In genomic region chr15:77304960-77305359, GRCm38 (mm10) we compare ENCODE assay signal across 8 mouse cellular contexts. TPM values are rescaled to one million over a fixed set of nuclear protein-coding genes. Genes with fewer than 3 reads are reported as not detected.
A peak's percentile ranks its signal among the peaks of the same experiment; 100 is the strongest.
DNase-seq lines count a peak whose midpoint lies in the region; ATAC-seq and TF ChIP-seq lines count a peak whose summit lies in the region.

No protein-coding gene starts in this region.

- peak overlapping the region; percentile 52 for H3K4me2 ChIP-seq in neural tube, embryonic 14.5 days (ENCODE audit: low read depth, low read length)

- WGBS in limb, embryonic 10.5 days = 17% methylated on average over 3 of the region's 3 CpGs
- 7% methylated on average over 3 of the region's 3 CpGs for WGBS in neural tube, embryonic 14.5 days

- H3K27me3 ChIP-seq in limb, embryonic 10.5 days (ENCODE audit: low read depth, poor library complexity, severe bottlenecking) = no peaks in the 10 kb centered on the region
- no peaks in the 10 kb centered on the region; the same call in 1 of the 2 replicates for H3K27me3 ChIP-seq in neural tube, embryonic 14.5 days (ENCODE audit: control insufficient read depth, insufficient read depth, low read length)

- no peak for DNase-seq in left cerebral cortex, adult 2 months (ENCODE audit: extremely low spot score in 1 of 2, low spot score in 2 of 2)
- no peak for DNase-seq in left cerebral cortex, adult 9 months (ENCODE audit: low spot score in 2 of 2)
- DNase-seq in limb, embryonic 10.5 days (ENCODE audit: low spot score) = no peak
- DNase-seq in adrenal gland, postnatal 10 days = no peak
- DNase-seq in right cerebral cortex, postnatal 10 days (ENCODE audit: low spot score in 2 of 2) = no peak
- DNase-seq in urinary bladder, adult 2 months (ENCODE audit: low spot score) = no peak

- intact Hi-C loops in left cerebral cortex, adult 2 months (cut with DNase I) = loop anchor here (5.0 kb wide), 1 partner anchor 53 kb away; no protein-coding TSS in a partner anchor

- no peaks in the 10 kb centered on the region for H3K9me3 ChIP-seq in limb, embryonic 10.5 days (replicated peaks)
- no peaks in the 10 kb centered on the region for H3K9me3 ChIP-seq in neural tube, embryonic 14.5 days (ENCODE audit: control insufficient read depth, low read length)

- peak overlapping the region; percentile 89 for H3K4me3 ChIP-seq in left cerebral cortex, adult 2 months
- H3K4me3 ChIP-seq in embryonic fibroblast, embryonic 13.5 days (ENCODE audit: insufficient read depth, low read length) = peak overlapping the region; percentile 98
- H3K4me3 ChIP-seq in limb, embryonic 10.5 days = peak overlapping the region; percentile 99
- H3K4me3 ChIP-seq in neural tube, embryonic 14.5 days (ENCODE audit: low read depth, low read length) = peak overlapping the region; percentile 89

- peak overlapping the region; percentile 87; the same call in 1 of the 2 replicates for H3K9ac ChIP-seq in neural tube, embryonic 14.5 days (replicated peaks; ENCODE audit: low read depth, low read length)

- peaks cover 2% of the 10 kb centered on the region; the same call in 1 of the 2 replicates for H3K4me1 ChIP-seq in embryonic fibroblast, embryonic 13.5 days (ENCODE audit: control insufficient read depth, insufficient read depth, low read length)
- H3K4me1 ChIP-seq in limb, embryonic 10.5 days = peaks cover 69% of the 10 kb centered on the region
- peaks cover 23% of the 10 kb centered on the region for H3K4me1 ChIP-seq in neural tube, embryonic 14.5 days (ENCODE audit: control insufficient read depth, insufficient read depth, low read length)

- H3K27ac ChIP-seq in left cerebral cortex, adult 2 months = 0 out of 2 replicates have a peak overlapping the region, but pooled peaks have one; percentile 21
- H3K27ac ChIP-seq in embryonic fibroblast, embryonic 13.5 days (ENCODE audit: insufficient read depth, low read length) = peak overlapping the region; percentile 88
- H3K27ac ChIP-seq in limb, embryonic 10.5 days = peak overlapping the region; percentile 99
- no peak overlapping the region for H3K27ac ChIP-seq in neural tube, embryonic 14.5 days (ENCODE audit: low read depth, low read length)

- TF ChIP-seq POLR2A in embryonic fibroblast, embryonic 13.5 days (IDR thresholded peaks at IDR 0.05; ENCODE audit: low read depth, low read length) = no peak

- no peak for ATAC-seq in neural tube, embryonic 14.5 days (ENCODE audit: low read depth)

- peaks cover 16% of the 10 kb centered on the region for H3K36me3 ChIP-seq in limb, embryonic 10.5 days
- no peaks in the 10 kb centered on the region for H3K36me3 ChIP-seq in neural tube, embryonic 14.5 days (ENCODE audit: control insufficient read depth, insufficient read depth, low read length)

- TF ChIP-seq CTCF in left cerebral cortex, adult 2 months (IDR thresholded peaks at IDR 0.05) = no peak
- no peak for TF ChIP-seq CTCF in embryonic fibroblast, embryonic 13.5 days (IDR thresholded peaks at IDR 0.05; ENCODE audit: borderline replicate concordance, insufficient read depth, low read length)

RNA-seq across cellular contexts. Expression of gene Rbfox2, which starts 1.8 kb away (rescaled TPM):
- 100 to 1,000 TPM; 248 to 258 TPM for total RNA-seq in left cerebral cortex, adult 2 months (2021)
- 228 and 253 TPM in 2 replicates for polyA plus RNA-seq in embryonic fibroblast, embryonic 13.5 days (2011; ENCODE audit: insufficient read length, low read depth, missing spikeins)
- 45.8 and 62.6 TPM in 2 replicates for polyA plus RNA-seq in limb, embryonic 10.5 days (2016; fragmentation: Nextera tagmentation; extraction: Ambion mirVana)
- polyA plus RNA-seq in neural tube, embryonic 14.5 days (2014; fragmentation: Nextera tagmentation; extraction: Ambion mirVana) = 159 and 208 TPM in 2 replicates
- 10 to 100 TPM; 64.8 to 89.9 TPM for total RNA-seq in adrenal gland, postnatal 10 days (2021)
- polyA plus RNA-seq in urinary bladder, adult 2 months (2012; rRNA removed) = 93.7 and 115 TPM in 2 replicates
